Mouse (Mus musculus) ovary, postnatal 14 days (tissue): ENCODE measurements at regions not wholly inside any gene's neighbourhood (a gene's known extent, or its start where the extent isn't known, plus 50 kb on each side); places are given as distances from the start of the nearest gene placed in this dataset.
"Not testable (repeated sequence)": the region's sequence is repeated elsewhere in the genome, so short reads cannot be mapped to it uniquely, and the experiment has no call there.

Experiments used
- DNase-seq: peaks from one replicate; pipeline ENCODE4 v3.0.0; 2022; ENCODE audit warnings: low spot score

GRCm38 (mm10) chr10:118603857-118604414 lies 163.1 kb downstream of the Ifng start:
- no peak for DNase-seq

DNA sequence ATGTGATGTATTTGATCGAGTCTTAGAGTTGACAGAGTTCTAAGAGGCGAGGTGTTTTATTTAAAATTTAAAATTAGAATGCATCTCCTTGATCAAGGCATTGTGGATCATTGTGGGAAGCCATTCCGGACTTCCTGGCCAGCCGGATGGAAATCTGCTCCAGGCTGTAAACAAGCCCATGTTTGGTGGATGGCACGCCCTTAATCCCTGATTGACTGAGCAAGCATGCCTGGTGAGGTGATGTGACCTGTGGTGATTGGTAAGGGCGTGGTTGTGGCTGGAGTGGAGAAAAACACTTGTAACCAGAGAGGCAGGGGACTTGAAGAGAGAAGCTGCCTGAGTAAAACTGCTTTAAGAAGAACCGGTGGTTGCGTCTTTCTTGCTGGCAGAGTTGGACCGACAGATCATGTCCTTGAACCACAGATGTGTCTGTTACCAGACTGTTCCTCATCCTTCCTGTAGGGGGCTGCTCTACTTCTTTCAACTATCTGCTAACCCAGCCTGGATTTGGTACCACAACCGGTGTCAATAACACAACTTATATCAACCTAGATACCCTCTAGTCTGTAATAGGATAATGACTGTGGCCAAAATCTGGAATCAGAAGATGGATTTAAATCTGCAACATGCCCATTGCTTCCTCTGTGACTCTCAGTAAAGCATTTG lies 164.4 kb downstream of the Ifng start:
- DNase-seq = no peak

DNA sequence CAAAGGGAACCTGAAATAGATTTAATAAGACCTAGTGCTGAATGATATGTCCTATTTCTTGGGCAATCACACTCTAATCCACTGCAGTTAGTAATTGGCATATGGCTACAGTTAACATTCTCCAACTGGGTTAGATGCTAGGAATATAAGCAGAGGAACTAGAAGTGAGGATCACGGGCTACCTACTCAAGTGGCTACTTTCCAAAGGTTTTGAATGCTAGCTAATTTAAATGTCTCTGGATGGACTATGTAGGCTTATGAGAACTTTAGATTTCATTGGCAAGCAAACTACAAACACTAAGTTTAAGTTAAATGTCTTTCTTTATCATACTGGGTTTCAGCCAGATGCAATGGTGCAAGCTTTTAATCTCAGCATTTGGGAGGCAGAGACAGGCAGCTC lies 166.6 kb downstream of the Ifng start:
- no peak for DNase-seq

DNA sequence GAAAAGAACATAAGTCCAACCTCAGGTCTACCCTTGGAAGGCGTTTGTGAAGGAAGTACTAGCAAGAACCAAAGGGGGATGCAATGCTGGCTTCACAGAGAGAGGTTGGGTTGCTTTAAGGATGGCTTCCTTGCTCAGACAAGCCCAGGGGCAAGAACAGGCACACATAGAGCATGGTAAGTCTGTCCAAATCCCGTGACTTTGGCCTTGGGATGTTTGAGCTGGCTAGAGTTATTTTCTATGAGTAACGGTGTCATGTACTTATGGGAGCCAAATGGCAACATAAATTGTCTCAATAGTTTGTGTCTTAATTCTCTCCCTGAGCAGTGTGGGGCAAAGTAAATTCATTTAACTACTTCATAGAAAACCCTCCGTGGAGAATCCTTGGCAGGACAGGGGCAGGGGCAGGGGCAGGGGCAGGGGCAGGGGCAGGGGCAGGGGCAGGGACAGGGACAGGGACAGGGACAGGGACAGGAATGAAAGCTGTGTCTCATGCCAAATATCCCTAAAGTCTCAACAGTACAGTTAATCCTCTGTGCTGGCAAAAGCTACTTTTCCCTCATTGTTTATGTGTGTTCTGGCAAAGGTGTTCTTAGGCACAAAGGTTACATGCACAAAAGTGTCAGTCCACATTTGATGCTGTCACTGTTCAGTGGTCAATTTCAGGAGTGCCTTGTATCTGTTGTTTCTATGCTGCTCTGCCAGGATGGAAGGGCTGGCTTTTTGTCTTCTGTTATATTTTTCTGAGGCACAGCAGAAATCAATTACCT lies 167.7 kb downstream of the Ifng start:
- no peak for DNase-seq

DNA sequence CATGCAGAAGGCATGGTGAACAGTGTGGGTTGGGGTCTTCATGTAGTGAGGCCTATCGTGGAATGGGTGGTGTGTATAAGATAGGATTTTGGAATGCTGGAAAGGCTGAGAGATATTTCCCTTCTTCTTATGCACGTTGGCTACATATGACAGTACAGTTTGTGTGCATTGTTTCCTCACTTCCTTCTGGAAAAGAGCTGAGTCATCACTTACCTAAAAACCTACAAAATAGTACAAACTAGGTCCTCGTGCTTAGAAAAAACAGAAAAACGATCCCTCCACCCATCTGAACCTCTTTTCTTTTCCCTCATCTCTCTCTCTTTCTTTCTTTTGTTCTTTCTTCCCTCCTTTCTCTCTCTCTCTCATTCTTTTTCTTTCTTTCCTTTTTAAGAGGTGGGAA lies 168.3 kb downstream of the Ifng start:
- no peak for DNase-seq

GRCm38 (mm10) chr10:118610868-118611461 lies 170.1 kb downstream of the Ifng start:
- DNase-seq = no peak

GRCm38 (mm10) chr10:118612091-118612490 lies 171.2 kb downstream of the Ifng start:
- no peak for DNase-seq

DNA sequence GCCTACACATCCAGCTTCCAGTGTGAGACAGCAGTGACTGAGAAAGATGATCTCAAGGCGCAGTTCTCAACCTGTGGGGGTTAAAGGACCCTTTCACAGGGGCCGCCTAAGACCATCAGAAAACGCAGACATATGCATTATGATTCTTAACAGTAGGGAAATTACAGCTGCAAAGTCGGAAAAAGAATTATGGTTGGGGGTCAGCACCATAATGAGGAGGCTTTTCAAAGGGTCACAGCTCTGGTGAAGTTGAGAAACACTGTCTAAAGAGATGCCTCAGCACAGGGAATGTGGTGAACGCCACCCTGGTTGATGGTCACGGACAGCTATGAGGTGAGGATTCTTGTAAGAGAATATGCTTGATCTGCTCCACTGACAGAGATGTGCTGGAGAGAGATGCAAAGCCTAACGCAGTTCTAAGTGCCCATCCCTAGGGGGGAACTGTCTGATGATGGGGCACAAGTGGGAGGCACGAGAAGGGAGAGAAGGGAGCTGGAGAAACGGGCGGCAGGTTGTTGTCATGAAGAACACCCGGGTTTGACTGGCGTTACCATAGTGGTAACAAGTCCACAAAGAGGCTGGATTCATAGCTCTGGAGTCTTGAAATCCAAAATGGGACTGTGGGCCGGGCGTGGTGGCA lies 172.3 kb downstream of the Ifng start:
- DNase-seq = no peak

GRCm38 (mm10) chr10:118614251-118614865 lies 173.5 kb downstream of the Ifng start:
- no peak for DNase-seq

DNA sequence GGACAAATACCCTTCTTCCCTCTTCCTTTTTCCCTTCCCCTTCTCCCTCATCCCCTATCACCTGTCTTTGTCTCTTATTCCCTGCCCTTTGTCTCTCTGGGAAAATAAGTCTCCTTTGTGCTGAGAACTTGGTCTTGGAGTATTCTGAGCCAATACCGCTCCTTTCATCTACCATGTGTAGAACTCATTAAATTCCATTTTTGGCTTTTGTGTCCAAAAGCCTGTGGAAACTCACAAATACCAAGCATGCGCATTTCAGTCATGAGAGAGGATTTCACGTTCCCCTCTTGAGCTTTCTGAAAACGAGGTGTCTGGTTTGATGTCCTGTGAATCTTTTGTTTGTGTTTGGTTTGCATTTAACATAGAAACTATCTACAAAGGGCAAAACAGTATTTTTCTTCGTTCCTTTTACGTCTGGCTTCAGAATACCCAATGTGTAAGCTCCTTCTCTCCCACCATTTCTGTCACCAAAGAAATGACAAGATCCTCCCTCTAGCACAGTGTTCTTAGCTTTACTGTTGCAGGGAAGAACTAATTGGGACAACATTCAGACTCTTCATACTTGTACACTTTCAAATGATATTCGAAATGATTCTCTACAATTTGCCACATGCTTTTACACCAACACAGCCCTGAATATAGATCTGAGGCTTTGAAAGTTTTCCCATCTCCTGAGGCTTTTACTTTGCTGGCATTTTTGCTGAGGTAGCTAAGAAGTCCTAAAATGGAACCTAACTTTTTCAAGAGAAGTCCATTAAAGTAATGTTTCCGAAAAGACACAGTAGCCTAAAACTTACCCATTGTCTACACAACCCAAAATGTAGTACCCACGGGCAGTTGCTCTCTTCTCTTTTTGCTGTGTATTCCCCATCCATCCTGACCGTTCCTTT lies 174.5 kb downstream of the Ifng start:
- no peak for DNase-seq

GRCm38 (mm10) chr10:118616031-118616615 lies 175.3 kb downstream of the Ifng start:
- no peak for DNase-seq

- DNase-seq = no peak
These were observed 176.6 kb downstream of the Ifng start for GRCm38 (mm10) chr10:118617291-118618044.

- DNase-seq = not testable (repeated sequence)
These were observed 177.4 kb downstream of the Ifng start for GRCm38 (mm10) chr10:118618251-118618650.

DNA sequence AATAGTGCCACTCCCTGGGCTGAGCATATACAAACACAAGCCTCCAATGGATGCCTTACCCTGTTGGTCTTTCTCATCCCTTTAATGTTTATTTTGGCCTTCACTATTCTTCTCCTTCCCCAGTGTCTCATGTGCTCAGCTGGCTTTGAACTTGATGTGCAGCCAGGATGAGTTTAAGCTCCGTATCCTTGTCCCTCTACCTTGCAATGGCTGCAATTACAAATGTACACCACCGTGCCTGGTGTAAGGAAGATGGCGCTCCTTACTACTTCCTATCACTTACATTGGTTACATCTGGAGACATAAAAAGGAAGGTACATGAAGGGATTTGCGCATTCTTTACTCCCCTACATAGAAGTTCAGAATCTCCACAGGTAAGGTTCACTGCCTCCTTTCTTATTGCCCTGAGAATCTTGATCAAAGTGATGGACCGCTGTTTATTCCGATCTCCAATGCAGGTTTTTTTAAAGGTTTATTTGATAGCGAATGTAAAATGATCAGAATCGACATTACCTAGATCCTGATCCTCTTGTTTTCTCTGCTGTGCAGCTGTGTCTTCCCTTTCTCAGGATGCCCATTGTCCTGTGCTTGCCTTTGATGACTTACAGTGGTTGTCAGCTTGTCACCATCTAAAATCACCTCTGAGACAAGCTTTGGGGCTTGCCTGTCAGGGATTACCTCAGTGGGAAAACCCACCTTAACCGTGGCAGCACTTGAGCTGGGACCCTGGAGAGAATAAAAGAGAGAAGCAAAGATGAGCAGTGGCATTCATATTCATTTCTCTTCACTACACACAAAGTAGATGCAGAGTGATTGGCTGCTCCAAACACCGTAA lies 178.1 kb downstream of the Ifng start:
- no peak for DNase-seq

GRCm38 (mm10) chr10:118619601-118620000 lies 178.8 kb downstream of the Ifng start:
- no peak for DNase-seq

DNA sequence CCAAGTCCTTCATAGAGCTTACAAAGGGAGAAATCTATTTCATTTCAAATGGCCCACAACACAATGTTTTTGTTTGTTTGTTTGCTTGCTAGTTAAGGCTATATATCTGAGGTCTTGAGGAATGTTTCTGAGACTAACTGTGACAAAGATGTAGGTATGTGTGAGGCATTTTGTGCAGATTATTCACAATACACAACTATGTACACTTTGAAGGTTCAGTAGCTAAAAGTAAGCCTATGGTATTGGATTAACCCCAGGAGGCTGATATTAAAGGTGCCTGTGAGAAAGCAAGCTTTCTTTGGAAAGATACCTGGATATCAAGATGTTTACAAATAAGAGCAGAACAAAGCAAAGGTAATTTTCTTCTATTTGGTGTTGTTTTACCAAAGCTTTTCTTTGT lies 179.8 kb downstream of the Ifng start:
- DNase-seq = no peak

- no peak for DNase-seq
These were observed 180.7 kb downstream of the Ifng start for GRCm38 (mm10) chr10:118621546-118621945.

GRCm38 (mm10) chr10:118622131-118622530 lies 181.3 kb downstream of the Ifng start:
- no peak for DNase-seq

DNA sequence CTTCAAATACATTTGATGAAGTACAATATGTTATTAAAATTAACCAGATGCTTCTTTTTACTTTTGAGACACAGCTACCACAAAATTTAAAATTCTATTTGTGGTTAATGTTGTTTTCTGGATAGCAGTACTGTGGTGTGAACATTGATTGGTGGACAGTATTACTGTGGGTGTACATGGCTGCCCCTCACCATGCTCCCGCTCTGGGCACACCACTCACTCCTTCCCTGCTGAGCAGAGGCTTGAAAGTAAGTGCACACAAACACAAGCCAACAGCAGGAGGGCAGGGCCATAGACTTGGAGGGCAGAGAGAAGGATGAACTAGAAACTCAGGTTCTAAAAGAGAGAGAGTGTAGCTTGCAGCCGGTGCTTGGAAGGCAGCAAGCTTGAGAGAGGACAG lies 182.1 kb downstream of the Ifng start:
- DNase-seq = no peak
